Mouse (Mus musculus): ENCODE measurements around the gene Gpr39.

Gpr39 gene

GRCm38 (mm10) chr1:125813141-125813782, 136.5 kb downstream of the Gpr39 start:
- CTCF ChIA-PET: no interaction called here

- CTCF ChIA-PET: interaction anchor here (0.7 kb wide), 1 partner anchor 227 kb away, joined by 6 read pairs; no protein-coding TSS in a partner anchor
Measured at GRCm38 (mm10) chr1:125821101-125821500, 144.3 kb downstream of the Gpr39 start.

- CTCF ChIA-PET: no interaction called here
Measured at GRCm38 (mm10) chr1:125823611-125824010, 146.8 kb downstream of the Gpr39 start.

- CTCF ChIA-PET: no interaction called here
Measured at GRCm38 (mm10) chr1:125837507-125837906, 160.7 kb downstream of the Gpr39 start.

GRCm38 (mm10) chr1:125839746-125840392, 163.1 kb downstream of the Gpr39 start:
- CTCF ChIA-PET: no interaction called here

GRCm38 (mm10) chr1:125854646-125855045, 177.9 kb downstream of the Gpr39 start:
- CTCF ChIA-PET: no interaction called here

GRCm38 (mm10) chr1:125858631-125859030, 181.8 kb downstream of the Gpr39 start:
- CTCF ChIA-PET: no interaction called here

- CTCF ChIA-PET: interaction anchor here (0.7 kb wide), 1 partner anchor 17 kb away, joined by 14 read pairs; no protein-coding TSS in a partner anchor
Measured at GRCm38 (mm10) chr1:125870056-125870455, 193.3 kb downstream of the Gpr39 start.

- CTCF ChIA-PET: no interaction called here
Measured at GRCm38 (mm10) chr1:125893158-125893557, 216.4 kb downstream of the Gpr39 start.

- CTCF ChIA-PET: no interaction called here
Measured at GRCm38 (mm10) chr1:125910211-125910870, 233.5 kb downstream of the Gpr39 start.

GRCm38 (mm10) chr1:125910871-125911265, 234.1 kb downstream of the Gpr39 start:
- CTCF ChIA-PET: no interaction called here

- CTCF ChIA-PET: no interaction called here
Measured at GRCm38 (mm10) chr1:125911337-125911900, 234.6 kb downstream of the Gpr39 start.

GRCm38 (mm10) chr1:125911901-125912445, 235.2 kb downstream of the Gpr39 start:
- CTCF ChIA-PET: no interaction called here

GRCm38 (mm10) chr1:125912601-125913600, 236.1 kb downstream of the Gpr39 start, which contains the start of gene Lypd1:
Gene Lypd1 (minus strand): TSS chr1:125913101.
- CTCF ChIA-PET: no interaction called here

GRCm38 (mm10) chr1:125920696-125921095, 243.9 kb downstream of the Gpr39 start:
- CTCF ChIA-PET: no interaction called here

- CTCF ChIA-PET: no interaction called here
Measured at GRCm38 (mm10) chr1:125923062-125923461, 246.3 kb downstream of the Gpr39 start.
